In the genomic region with DNA sequence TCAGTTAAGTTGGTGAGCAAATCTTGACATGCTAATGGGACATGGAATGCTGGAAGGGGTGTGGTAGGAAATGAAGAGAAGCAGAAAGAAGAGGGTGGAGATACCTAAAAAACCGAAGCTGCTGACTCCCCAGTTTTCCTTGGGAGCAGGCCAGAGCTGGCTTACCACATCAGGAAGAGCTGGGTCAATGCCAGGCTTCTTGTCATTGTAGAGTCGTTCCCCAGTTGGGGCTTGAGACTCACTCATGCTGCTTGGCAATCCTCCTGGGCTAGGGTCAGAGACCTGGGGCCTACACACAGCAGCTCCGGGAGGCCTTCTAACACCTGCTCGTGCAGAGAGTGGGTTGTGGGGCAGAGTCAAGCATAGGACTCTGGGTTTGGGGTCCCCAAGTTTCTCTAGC, we compare ENCODE assay signal across 12 mouse cellular contexts. TPM values are rescaled to one million over a fixed set of nuclear protein-coding genes. Genes with fewer than 3 reads are reported as not detected.
A peak's percentile ranks its signal among the peaks of the same experiment; 100 is the strongest.
DNase-seq lines count a peak whose midpoint lies in the region; ATAC-seq lines count a peak whose summit lies in the region.
"Had no signal": no experiment of that assay in that cellular context is flagged by ENCODE, and none has a peak within 500 bp of the region (broad histone marks: within the 10 kb centered on the region; RNA-seq: fewer than 3 reads in every experiment).

No protein-coding gene starts in this region.

- H3K9ac ChIP-seq in heart, embryonic 11.5 days (ENCODE audit: low read depth, low read length) = no peak overlapping the region
- no peak overlapping the region for H3K9ac ChIP-seq in heart, embryonic 16.5 days (ENCODE audit: low read length)
- H3K9ac ChIP-seq: stomach, embryonic 15.5 days had no signal

- no peak overlapping the region for H3K4me2 ChIP-seq in heart, embryonic 11.5 days
- H3K4me2 ChIP-seq in heart, embryonic 16.5 days (ENCODE audit: low read depth, low read length) = no peak overlapping the region
- H3K4me2 ChIP-seq: stomach, embryonic 15.5 days had no signal

- no peak overlapping the region for H3K4me3 ChIP-seq in heart, embryonic 11.5 days (ENCODE audit: low read depth, low read length)
- no peak overlapping the region for H3K4me3 ChIP-seq in heart, embryonic 16.5 days (ENCODE audit: low read length)
- H3K4me3 ChIP-seq: myocyte; stomach, embryonic 15.5 days had no signal

- no peaks in the 10 kb centered on the region for H3K27me3 ChIP-seq in heart, embryonic 11.5 days (ENCODE audit: control insufficient read depth, insufficient read depth, low read length)
- no peaks in the 10 kb centered on the region for H3K27me3 ChIP-seq in heart, embryonic 16.5 days (ENCODE audit: control insufficient read depth, insufficient read depth, low read length)
- H3K27me3 ChIP-seq: stomach, embryonic 15.5 days had no signal

- peak; percentile 55 to 60 for DNase-seq in heart, adult 18-20 months
- DNase-seq in right cerebral cortex, postnatal 4 days = peak; percentile 6
- DNase-seq in right cerebral cortex, postnatal 25 days = no peak
- DNase-seq in left cerebral cortex, postnatal 14 days (ENCODE audit: low spot score in 2 of 2) = no peak
- no peak for DNase-seq in cerebellum, adult 11-12 months
- DNase-seq: cerebellum, adult 11 months had no signal

- 68% methylated on average over 4 of the region's 4 CpGs for WGBS in heart, embryonic 11.5 days (ENCODE audit: insufficient replicate concordance)
- 22% methylated on average over 4 of the region's 4 CpGs for WGBS in heart, embryonic 16.5 days

- ATAC-seq in heart, embryonic 11.5 days (replicated peaks; ENCODE audit: insufficient number of reproducible peaks, low FRiP score, low TSS enrichment) = no peak
- peak; percentile 74 for ATAC-seq in heart, embryonic 16.5 days (replicated peaks; ENCODE audit: extremely low read depth, insufficient read depth, low FRiP score)
- ATAC-seq in megakaryocyte, adult 5-6 weeks (ENCODE audit: poor library complexity, severe bottlenecking) = no peak

- H3K9me3 ChIP-seq in heart, embryonic 11.5 days (replicated peaks; ENCODE audit: control insufficient read depth, low read length) = no peaks in the 10 kb centered on the region
- H3K9me3 ChIP-seq in heart, embryonic 16.5 days (replicated peaks; ENCODE audit: control insufficient read depth, low read length) = no peaks in the 10 kb centered on the region
- H3K9me3 ChIP-seq: stomach, embryonic 15.5 days had no signal

- H3K27ac ChIP-seq in heart, embryonic 11.5 days (ENCODE audit: low read depth, low read length) = no peak overlapping the region
- H3K27ac ChIP-seq in heart, embryonic 16.5 days (ENCODE audit: low read length) = peak overlapping the region; percentile 56
- H3K27ac ChIP-seq: macrophage; stomach, embryonic 15.5 days had no signal

- intact Hi-C loops in left cerebral cortex, postnatal 14 days (cut with DNase I) = no loop called here

- no peaks in the 10 kb centered on the region for H3K36me3 ChIP-seq in heart, embryonic 11.5 days (ENCODE audit: control insufficient read depth, insufficient read depth, low read length)
- no peaks in the 10 kb centered on the region for H3K36me3 ChIP-seq in heart, embryonic 16.5 days (ENCODE audit: control insufficient read depth, insufficient read depth)
- H3K36me3 ChIP-seq: stomach, embryonic 15.5 days had no signal

- H3K4me1 ChIP-seq in heart, embryonic 11.5 days (ENCODE audit: control insufficient read depth, insufficient read depth, low read length) = peaks cover 12% of the 10 kb centered on the region
- H3K4me1 ChIP-seq in heart, embryonic 16.5 days (ENCODE audit: control insufficient read depth, insufficient read depth, low read length) = peaks cover 21% of the 10 kb centered on the region
- H3K4me1 ChIP-seq: stomach, embryonic 15.5 days had no signal

RNA-seq across cellular contexts. Expression of gene Cage1, which starts 34.1 kb away (rescaled TPM):
- total RNA-seq in heart, adult 18-20 months (2021) = 1 to 10 TPM; 2.3 to 2.4 TPM
- polyA plus RNA-seq in heart, embryonic 11.5 days (2014; fragmentation: Nextera tagmentation; extraction: Ambion mirVana) = 0.94 and 1.2 TPM in 2 replicates
- 0.97 and 1.2 TPM in 2 replicates for polyA plus RNA-seq in heart, embryonic 16.5 days (2015; fragmentation: Nextera tagmentation; extraction: Ambion mirVana)
- total RNA-seq in megakaryocyte, adult 5-6 weeks (2015) = 0.32 and 0.36 TPM in 2 replicates
- total RNA-seq in megakaryocyte, adult 5-6 weeks (2017) = 0.73 and 1.5 TPM in 2 replicates
- 1 to 10 TPM; 3.3 to 3.4 TPM for total RNA-seq in left cerebral cortex, postnatal 14 days (2021)

RNA-seq across cellular contexts. Expression of gene Riok1, which starts 34.1 kb away (rescaled TPM):
- 10 to 100 TPM in 1 of 2 experiments, 1 to 10 TPM in 1; 7.3 to 10.2 TPM for total RNA-seq in heart, adult 18-20 months (2021)
- polyA plus RNA-seq in heart, embryonic 11.5 days (2014; fragmentation: Nextera tagmentation; extraction: Ambion mirVana) = 33.2 and 36.1 TPM in 2 replicates
- 30.3 and 36.0 TPM in 2 replicates for polyA plus RNA-seq in heart, embryonic 16.5 days (2015; fragmentation: Nextera tagmentation; extraction: Ambion mirVana)
- total RNA-seq in megakaryocyte, adult 5-6 weeks (2015) = 38.3 and 42.2 TPM in 2 replicates
- 85.5 and 96.3 TPM in 2 replicates for total RNA-seq in megakaryocyte, adult 5-6 weeks (2017)
- 10 to 100 TPM; 20.4 to 24.3 TPM for total RNA-seq in left cerebral cortex, postnatal 14 days (2021)

Comparison
In these comparisons a context has a peak if more than half of its experiments do, and no peak if none do; other contexts are left out.
1. DNase-seq: peak in heart, adult 18-20 months (2 of 2) and right cerebral cortex, postnatal 4 days (single experiment); none in right cerebral cortex, postnatal 25 days (single experiment), left cerebral cortex, postnatal 14 days (0 of 2) and cerebellum, adult 11-12 months (single experiment).